Mouse (Mus musculus) E14TG2a.4 (cell line): ENCODE measurements around the gene Clec2g.
"Not testable (repeated sequence)": the region's sequence is repeated elsewhere in the genome, so short reads cannot be mapped to it uniquely, and the experiment has no call there.

Experiments
- H3K27me3 ChIP-seq: 2 replicates; pipeline ENCODE4 v1.6.1; 2014; ENCODE audit warnings: low read length, control low read depth; ENCODE audit not compliant: insufficient read depth
- H3K36me3 ChIP-seq: 2 replicates; pipeline ENCODE4 v1.6.1; 2014; ENCODE audit warnings: low read length, control low read depth; ENCODE audit not compliant: insufficient read depth
- H3K4me1 ChIP-seq: replicated peaks from 2 replicates; pipeline ENCODE4 v1.6.1; 2014; ENCODE audit warnings: low read depth, low read length, control low read depth
- H3K4me3 ChIP-seq: replicated peaks from 2 replicates; pipeline ENCODE4 v1.5.1; 2014; ENCODE audit warnings: mild to moderate bottlenecking, low read length
- H3K9me3 ChIP-seq: 2 replicates; pipeline ENCODE4 v1.6.1; 2014; ENCODE audit warnings: low read length, control low read depth
- CTCF ChIP-seq: conservative IDR thresholded peaks from 2 replicates; pipeline ENCODE4 v1.5.1; 2014; ENCODE audit warnings: low read length
- NANOG ChIP-seq: IDR thresholded peaks from 2 replicates; pipeline ENCODE4 v1.6.1; 2014; ENCODE audit warnings: borderline replicate concordance, low read length, mixed read lengths
- POU5F1 ChIP-seq: IDR thresholded peaks from 2 replicates; pipeline ENCODE4 v1.6.1; 2014; ENCODE audit warnings: low read length, borderline replicate concordance

Clec2g gene

GRCm38 (mm10) chr6:128993221-128993620 is 59.0 kb downstream of the Clec2g start:
- TF ChIP-seq POU5F1 (no peak), CTCF (no peak), NANOG (no peak)
- Histone ChIP-seq H3K36me3 (no peaks in the 10 kb centered on the region; the same call in 1 of the 2 replicates), H3K4me1 (no peaks in the 10 kb centered on the region), H3K4me3 (no peak overlapping the region), H3K27me3 (no peaks in the 10 kb centered on the region), H3K9me3 (peaks cover 63% of the 10 kb centered on the region)

- H3K9me3 ChIP-seq = peaks cover 63% of the 10 kb centered on the region
- H3K27me3 ChIP-seq = no peaks in the 10 kb centered on the region
- H3K4me3 ChIP-seq = no peak overlapping the region
- no peaks in the 10 kb centered on the region for H3K4me1 ChIP-seq
- TF ChIP-seq POU5F1 (no peak), NANOG (no peak; the same call in 1 of the 2 replicates), CTCF (no peak)
- no peaks in the 10 kb centered on the region; the same call in 1 of the 2 replicates for H3K36me3 ChIP-seq
Measured at GRCm38 (mm10) chr6:128994336-128994735, 60.2 kb downstream of the Clec2g start.

DNA sequence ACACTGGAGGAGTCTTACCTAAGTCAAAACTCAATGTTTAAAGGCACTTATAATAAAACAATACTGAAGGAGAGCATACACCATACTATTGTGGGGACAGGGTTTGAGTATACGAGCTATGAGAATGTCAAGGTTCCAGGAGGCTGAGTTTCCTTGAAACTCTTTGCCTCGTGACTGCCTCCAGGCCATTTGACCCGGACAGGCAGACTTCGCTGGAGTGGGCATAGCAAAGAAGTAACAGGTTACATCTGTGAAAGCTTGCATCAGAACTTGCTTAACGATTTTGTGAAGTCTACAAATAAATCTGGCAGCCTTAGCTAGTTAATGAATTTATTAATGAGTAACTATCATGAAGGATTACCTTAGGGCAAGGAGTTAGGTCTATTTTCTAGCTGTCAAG is 60.6 kb downstream of the Clec2g start:
- Histone ChIP-seq H3K9me3 (peaks cover 63% of the 10 kb centered on the region), H3K27me3 (no peaks in the 10 kb centered on the region), H3K4me3 (no peak overlapping the region), H3K36me3 (no peaks in the 10 kb centered on the region; the same call in 1 of the 2 replicates), H3K4me1 (no peaks in the 10 kb centered on the region)
- TF ChIP-seq NANOG (no peak), CTCF (no peak), POU5F1 (no peak)

DNA sequence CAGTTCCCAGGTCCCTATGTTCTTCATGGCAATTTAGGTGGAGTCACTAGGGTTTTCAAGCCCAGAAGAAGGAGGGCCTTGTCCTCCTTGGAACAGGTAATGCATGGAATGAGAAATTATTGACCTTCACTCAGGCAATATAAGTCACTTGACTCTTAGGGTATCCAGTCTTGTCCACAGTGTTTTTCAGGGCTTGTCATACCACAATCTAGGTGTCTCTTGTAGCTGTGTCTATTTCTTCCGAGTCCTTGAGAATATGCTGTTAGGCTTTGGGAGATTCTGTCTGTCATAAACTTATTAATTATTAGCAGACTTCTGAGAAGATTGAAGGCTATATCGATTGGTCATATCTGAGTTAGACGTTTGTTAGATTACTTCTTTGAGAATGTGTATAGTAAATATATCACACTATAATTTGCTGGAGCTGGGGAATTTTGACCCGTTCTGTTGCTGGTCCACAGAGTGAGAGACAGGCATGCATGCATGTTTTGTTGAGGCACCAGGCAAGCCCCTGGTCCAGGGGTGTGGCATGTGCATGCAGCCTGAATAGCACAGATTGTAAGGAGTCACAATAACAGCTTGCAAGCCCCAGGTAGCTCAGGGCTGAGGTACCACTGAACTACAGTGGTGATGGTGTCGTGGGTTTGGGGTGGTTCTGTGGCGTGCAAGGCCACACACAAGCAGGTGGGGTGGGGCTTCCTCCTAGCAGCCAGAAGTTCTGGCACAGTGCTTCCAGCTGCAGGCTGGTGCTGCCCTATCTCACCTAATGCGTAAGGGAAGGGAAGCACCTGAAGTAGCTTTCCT is 61.3 kb downstream of the Clec2g start:
- TF ChIP-seq POU5F1 (no peak), CTCF (no peak), NANOG (no peak)
- H3K36me3 ChIP-seq = no peaks in the 10 kb centered on the region; the same call in 1 of the 2 replicates
- no peaks in the 10 kb centered on the region for H3K4me1 ChIP-seq
- no peak overlapping the region for H3K4me3 ChIP-seq
- no peaks in the 10 kb centered on the region for H3K27me3 ChIP-seq
- H3K9me3 ChIP-seq = peaks cover 59% of the 10 kb centered on the region

DNA sequence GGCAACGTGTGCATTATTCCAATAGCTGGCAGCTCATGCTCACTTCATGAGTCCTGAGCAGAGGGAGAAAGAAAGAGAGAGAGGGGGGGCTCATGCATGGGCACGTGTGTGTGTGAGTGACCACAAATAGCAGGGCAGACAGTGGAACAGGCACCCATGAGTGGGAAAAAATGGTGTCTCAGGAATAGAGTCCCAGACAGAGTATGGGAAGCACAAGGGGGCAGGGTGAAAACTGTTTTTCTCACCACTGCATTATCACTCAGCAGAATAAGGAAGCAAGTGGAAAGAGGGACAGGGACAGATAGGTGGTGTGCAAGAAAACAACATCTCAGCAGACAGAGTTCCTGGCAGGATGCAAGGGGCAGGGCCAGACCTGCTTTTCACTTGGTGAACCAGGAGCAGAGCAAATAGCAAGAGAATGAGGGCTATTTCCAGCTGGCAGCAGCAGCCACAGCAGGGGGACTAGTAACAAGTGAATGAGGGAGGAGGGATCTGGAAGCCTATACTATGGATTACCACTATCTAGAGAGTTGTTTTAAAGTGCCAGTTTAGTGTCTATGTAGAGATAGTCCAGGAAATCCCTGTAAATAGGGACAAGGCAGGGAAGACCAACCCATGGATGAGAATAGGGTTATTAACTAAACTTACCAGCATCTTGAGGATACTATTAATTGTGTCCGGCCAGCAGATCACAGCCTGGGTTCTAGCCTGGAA is 62.0 kb downstream of the Clec2g start:
- no peaks in the 10 kb centered on the region; the same call in 1 of the 2 replicates for H3K36me3 ChIP-seq
- TF ChIP-seq NANOG (no peak), POU5F1 (no peak), CTCF (no peak)
- peaks cover 51% of the 10 kb centered on the region for H3K9me3 ChIP-seq
- H3K4me1 ChIP-seq = no peaks in the 10 kb centered on the region
- H3K27me3 ChIP-seq = no peaks in the 10 kb centered on the region
- no peak overlapping the region for H3K4me3 ChIP-seq

DNA sequence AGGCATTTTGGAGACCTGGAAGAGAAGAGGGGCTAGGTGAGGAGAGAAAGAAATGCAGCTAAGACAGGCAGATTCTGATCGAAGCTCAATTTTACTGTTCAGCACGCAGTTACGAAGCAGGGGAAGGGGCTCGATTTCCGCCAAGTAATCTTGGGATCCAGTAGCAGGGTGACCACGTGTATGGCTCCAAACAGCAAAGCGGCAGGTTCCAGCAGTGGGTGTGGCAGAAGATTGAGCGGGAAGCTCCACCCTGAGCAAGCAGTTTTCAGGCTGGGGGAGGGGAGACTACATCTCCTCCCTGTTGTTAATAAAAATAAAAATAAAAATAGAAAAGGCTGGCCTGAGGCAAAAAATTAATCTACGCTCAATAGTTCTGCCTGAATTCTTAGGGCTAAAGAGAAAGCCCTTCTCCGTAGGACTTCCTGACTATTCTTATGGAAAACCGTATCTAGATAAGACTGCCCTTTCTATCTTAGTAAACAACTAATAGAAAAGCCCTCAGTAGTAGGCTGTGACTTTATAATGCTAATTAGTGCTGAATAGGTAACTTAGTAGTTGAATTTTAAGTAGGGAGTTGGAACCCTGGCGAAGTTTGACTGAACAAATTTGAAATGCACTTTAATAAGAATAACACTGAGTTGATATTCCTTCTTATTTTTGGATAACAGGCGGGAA is 62.7 kb downstream of the Clec2g start:
- TF ChIP-seq POU5F1 (no peak), CTCF (no peak), NANOG (no peak)
- peaks cover 46% of the 10 kb centered on the region for H3K9me3 ChIP-seq
- no peaks in the 10 kb centered on the region; the same call in 1 of the 2 replicates for H3K36me3 ChIP-seq
- no peak overlapping the region for H3K4me3 ChIP-seq
- H3K27me3 ChIP-seq = no peaks in the 10 kb centered on the region
- H3K4me1 ChIP-seq = no peaks in the 10 kb centered on the region

GRCm38 (mm10) chr6:129001392-129001791 is 67.2 kb downstream of the Clec2g start:
- Histone ChIP-seq H3K9me3 (peaks cover 16% of the 10 kb centered on the region), H3K27me3 (no peaks in the 10 kb centered on the region), H3K4me1 (no peaks in the 10 kb centered on the region), H3K36me3 (no peaks in the 10 kb centered on the region), H3K4me3 (no peak overlapping the region)
- no peak for TF ChIP-seq NANOG
- TF ChIP-seq POU5F1 = no peak
- TF ChIP-seq CTCF = no peak

DNA sequence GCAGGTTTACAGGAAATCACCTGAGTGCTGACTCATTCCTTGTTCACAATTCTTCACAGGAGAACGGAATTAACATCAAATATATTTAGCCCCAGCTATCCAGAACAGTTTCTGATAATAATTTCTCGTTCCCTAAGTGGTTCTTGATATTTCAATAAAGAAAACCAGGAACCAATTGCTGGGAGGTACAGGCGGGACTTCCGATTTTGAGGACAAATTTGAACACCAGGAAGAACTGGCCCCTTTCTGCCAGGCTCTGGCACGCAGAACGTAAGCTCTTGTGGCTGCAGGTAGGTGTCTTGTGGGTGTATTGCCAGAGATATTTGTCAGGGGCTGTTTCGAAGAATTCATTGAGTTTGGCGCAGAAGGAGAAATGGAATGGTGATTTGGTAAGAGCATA is 74.4 kb downstream of the Clec2g start:
- peaks cover 57% of the 10 kb centered on the region for H3K9me3 ChIP-seq
- no peak overlapping the region for H3K4me3 ChIP-seq
- no peaks in the 10 kb centered on the region for H3K4me1 ChIP-seq
- H3K36me3 ChIP-seq = no peaks in the 10 kb centered on the region
- TF ChIP-seq POU5F1 = no peak
- no peaks in the 10 kb centered on the region for H3K27me3 ChIP-seq

DNA sequence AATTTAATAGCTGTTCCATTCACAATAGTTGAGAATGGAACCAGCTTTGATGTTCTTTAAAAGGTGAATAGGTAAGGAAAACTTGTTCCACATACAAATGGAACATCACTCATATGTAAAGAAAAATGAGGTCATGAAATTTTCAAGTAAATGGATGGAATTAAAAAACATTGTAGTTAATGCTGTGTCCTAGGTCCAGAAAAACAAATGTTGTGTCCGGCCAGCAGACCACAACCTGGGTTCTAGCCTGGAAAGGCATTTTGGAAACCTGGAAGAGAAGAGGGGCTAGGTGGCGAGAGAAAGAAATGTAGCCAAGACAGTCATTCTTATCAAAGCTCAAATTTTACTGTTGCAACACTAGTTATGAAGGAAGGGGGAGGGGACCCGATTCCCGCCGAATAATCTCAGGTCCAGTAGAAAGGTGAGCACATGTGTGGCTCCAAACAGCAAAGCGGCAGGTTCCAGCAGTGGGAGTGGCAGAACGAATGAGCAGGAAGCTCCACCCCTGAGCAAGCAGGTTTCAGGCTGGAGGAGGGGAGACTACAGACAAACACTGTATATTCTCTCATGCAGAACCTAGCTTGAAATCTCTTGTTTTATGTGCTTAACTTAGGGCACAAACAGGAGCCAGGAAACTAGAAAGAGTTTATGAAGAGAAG is 75.8 kb downstream of the Clec2g start:
- peaks cover 61% of the 10 kb centered on the region for H3K9me3 ChIP-seq
- H3K36me3 ChIP-seq, H3K27me3 ChIP-seq, H3K4me1 ChIP-seq, H3K4me3 ChIP-seq: not testable (repeated sequence)
